Mouse (Mus musculus): ENCODE measurements around the gene Slc22a8. TPM values are rescaled to one million over a fixed set of nuclear protein-coding genes. Genes with fewer than 3 reads are reported as not detected.

Slc22a8 gene
- polyA plus RNA-seq, 1 experiment from 2014 or later, result 6.4 TPM

GRCm38 (mm10) chr19:8604536-8605240 is 13.6 kb downstream of the Slc22a8 start:
- Histone ChIP-seq H3K4me3 (replicated peaks; ENCODE audit: low read depth, low read length) (no peak overlapping the region), H3K9ac (replicated peaks; ENCODE audit: low read length) (no peak overlapping the region), H3K9me3 (ENCODE audit: control insufficient read depth, low read length) (no peaks in the 10 kb centered on the region), H3K4me2 (ENCODE audit: low read length) (no peak overlapping the region), H3K4me1 (ENCODE audit: control insufficient read depth, insufficient read depth, low read length) (no peaks in the 10 kb centered on the region), H3K27ac (replicated peaks; ENCODE audit: low read depth, low read length) (no peak overlapping the region), H3K27me3 (ENCODE audit: control insufficient read depth, insufficient read depth, low read length) (no peaks in the 10 kb centered on the region), H3K36me3 (ENCODE audit: control insufficient read depth, insufficient read depth, low read length) (no peaks in the 10 kb centered on the region)
- no peak for ATAC-seq (ENCODE audit: low FRiP score, low TSS enrichment)
- 94% methylated on average over 8 of the region's 8 CpGs for WGBS
- DNase-seq, result no peak

DNA sequence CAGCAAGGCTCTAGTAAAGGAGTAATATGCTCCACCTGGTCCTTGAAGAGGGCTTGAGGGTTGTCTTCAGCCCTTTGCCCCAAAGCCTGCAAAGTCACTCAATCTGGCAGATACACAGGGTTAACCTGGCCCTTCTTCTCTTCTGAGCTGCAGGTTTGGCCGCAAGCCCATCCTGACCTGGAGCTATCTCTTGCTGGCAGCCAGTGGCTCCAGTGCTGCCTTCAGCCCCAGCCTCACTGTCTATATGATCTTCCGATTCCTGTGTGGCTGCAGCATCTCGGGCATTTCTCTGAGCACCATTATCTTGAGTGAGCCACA is 14.1 kb downstream of the Slc22a8 start:
- H3K4me2 ChIP-seq (ENCODE audit: low read length), result no peak overlapping the region
- no peak for DNase-seq
- no peak overlapping the region for H3K27ac ChIP-seq (replicated peaks; ENCODE audit: low read depth, low read length)
- no peaks in the 10 kb centered on the region for H3K27me3 ChIP-seq (ENCODE audit: control insufficient read depth, insufficient read depth, low read length)
- no peaks in the 10 kb centered on the region for H3K4me1 ChIP-seq (ENCODE audit: control insufficient read depth, insufficient read depth, low read length)
- H3K36me3 ChIP-seq (ENCODE audit: control insufficient read depth, insufficient read depth, low read length), result no peaks in the 10 kb centered on the region
- no peak overlapping the region for H3K4me3 ChIP-seq (replicated peaks; ENCODE audit: low read depth, low read length)
- H3K9me3 ChIP-seq (ENCODE audit: control insufficient read depth, low read length), result no peaks in the 10 kb centered on the region
- no peak for ATAC-seq (ENCODE audit: low FRiP score, low TSS enrichment)
- WGBS, result 91% methylated on average over 3 of the region's 3 CpGs
- H3K9ac ChIP-seq (replicated peaks; ENCODE audit: low read length), result no peak overlapping the region

- no peak overlapping the region for H3K4me3 ChIP-seq (replicated peaks; ENCODE audit: low read depth, low read length)
- ATAC-seq (ENCODE audit: low FRiP score, low TSS enrichment) (no peak), DNase-seq (no peak)
- no peaks in the 10 kb centered on the region for H3K36me3 ChIP-seq (ENCODE audit: control insufficient read depth, insufficient read depth, low read length)
- no peaks in the 10 kb centered on the region for H3K4me1 ChIP-seq (ENCODE audit: control insufficient read depth, insufficient read depth, low read length)
- no peaks in the 10 kb centered on the region for H3K9me3 ChIP-seq (ENCODE audit: control insufficient read depth, low read length)
- WGBS, result 87% methylated on average over 8 of the region's 8 CpGs
- H3K4me2 ChIP-seq (ENCODE audit: low read length), result no peak overlapping the region
- no peak overlapping the region for H3K9ac ChIP-seq (replicated peaks; ENCODE audit: low read length)
- no peaks in the 10 kb centered on the region for H3K27me3 ChIP-seq (ENCODE audit: control insufficient read depth, insufficient read depth, low read length)
- no peak overlapping the region for H3K27ac ChIP-seq (replicated peaks; ENCODE audit: low read depth, low read length)
Measured at GRCm38 (mm10) chr19:8611358-8612123, 20.5 kb downstream of the Slc22a8 start.

DNA sequence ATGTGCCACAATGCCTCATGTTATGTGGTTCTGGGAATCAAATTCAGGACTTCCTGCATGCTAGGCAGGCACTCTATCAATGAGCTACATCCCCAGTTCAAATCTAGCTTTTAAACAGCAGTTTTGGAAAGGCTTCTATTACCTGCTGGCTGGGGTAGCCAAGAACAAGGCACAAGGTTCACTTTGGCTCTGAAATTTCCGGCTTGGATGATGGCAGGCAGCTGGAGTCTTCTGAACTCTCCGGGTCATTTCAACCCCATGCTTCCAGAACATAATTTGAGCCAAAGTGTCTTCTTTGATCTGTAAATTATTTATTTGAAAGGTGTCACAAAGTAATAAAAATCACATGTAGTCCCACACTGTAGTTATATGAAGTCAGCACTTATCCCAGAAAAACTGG is 22.1 kb downstream of the Slc22a8 start:
- Histone ChIP-seq H3K4me3 (replicated peaks; ENCODE audit: low read depth, low read length) (no peak overlapping the region), H3K9me3 (ENCODE audit: control insufficient read depth, low read length) (no peaks in the 10 kb centered on the region), H3K27me3 (ENCODE audit: control insufficient read depth, insufficient read depth, low read length) (no peaks in the 10 kb centered on the region), H3K36me3 (ENCODE audit: control insufficient read depth, insufficient read depth, low read length) (no peaks in the 10 kb centered on the region), H3K4me1 (ENCODE audit: control insufficient read depth, insufficient read depth, low read length) (no peaks in the 10 kb centered on the region), H3K9ac (replicated peaks; ENCODE audit: low read length) (no peak overlapping the region), H3K4me2 (ENCODE audit: low read length) (no peak overlapping the region), H3K27ac (replicated peaks; ENCODE audit: low read depth, low read length) (no peak overlapping the region)
- WGBS, result 88% methylated on average over 2 of the region's 2 CpGs
- DNase-seq (no peak), ATAC-seq (ENCODE audit: low FRiP score, low TSS enrichment) (no peak)

GRCm38 (mm10) chr19:8614343-8614742 is 23.3 kb downstream of the Slc22a8 start:
- DNase-seq (no peak), ATAC-seq (ENCODE audit: low FRiP score, low TSS enrichment) (no peak)
- no peaks in the 10 kb centered on the region for H3K27me3 ChIP-seq (ENCODE audit: control insufficient read depth, insufficient read depth, low read length)
- WGBS, result 56% methylated on average over 2 of the region's 2 CpGs
- no peak overlapping the region for H3K4me2 ChIP-seq (ENCODE audit: low read length)
- no peaks in the 10 kb centered on the region for H3K4me1 ChIP-seq (ENCODE audit: control insufficient read depth, insufficient read depth, low read length)
- H3K36me3 ChIP-seq (ENCODE audit: control insufficient read depth, insufficient read depth, low read length), result no peaks in the 10 kb centered on the region
- no peak overlapping the region for H3K27ac ChIP-seq (replicated peaks; ENCODE audit: low read depth, low read length)
- H3K4me3 ChIP-seq (replicated peaks; ENCODE audit: low read depth, low read length), result no peak overlapping the region
- no peak overlapping the region for H3K9ac ChIP-seq (replicated peaks; ENCODE audit: low read length)
- no peaks in the 10 kb centered on the region for H3K9me3 ChIP-seq (ENCODE audit: control insufficient read depth, low read length)

- no peak for ATAC-seq (ENCODE audit: low FRiP score, low TSS enrichment)
- no peaks in the 10 kb centered on the region for H3K27me3 ChIP-seq (ENCODE audit: control insufficient read depth, insufficient read depth, low read length)
Measured at GRCm38 (mm10) chr19:8616314-8616713, 25.3 kb downstream of the Slc22a8 start.

GRCm38 (mm10) chr19:8617904-8618303 is 26.9 kb downstream of the Slc22a8 start, which contains the start of gene Slc22a6:
Gene Slc22a6 (plus strand): TSS chr19:8618039.
- 3% methylated on average over 7 of the region's 7 CpGs for WGBS
- no peak for DNase-seq

More at GRCm38 (mm10) chr19:8616314-8616713, 25.3 kb downstream of the Slc22a8 start:
- Histone ChIP-seq H3K4me3 (replicated peaks; ENCODE audit: low read depth, low read length) (no peak overlapping the region), H3K27ac (replicated peaks; ENCODE audit: low read depth, low read length) (no peak overlapping the region), H3K4me1 (ENCODE audit: control insufficient read depth, insufficient read depth, low read length) (no peaks in the 10 kb centered on the region), H3K9me3 (ENCODE audit: control insufficient read depth, low read length) (no peaks in the 10 kb centered on the region), H3K36me3 (ENCODE audit: control insufficient read depth, insufficient read depth, low read length) (no peaks in the 10 kb centered on the region), H3K9ac (replicated peaks; ENCODE audit: low read length) (no peak overlapping the region), H3K4me2 (ENCODE audit: low read length) (no peak overlapping the region)
- no peak for DNase-seq
- 74% methylated on average over 4 of the region's 4 CpGs for WGBS

DNA sequence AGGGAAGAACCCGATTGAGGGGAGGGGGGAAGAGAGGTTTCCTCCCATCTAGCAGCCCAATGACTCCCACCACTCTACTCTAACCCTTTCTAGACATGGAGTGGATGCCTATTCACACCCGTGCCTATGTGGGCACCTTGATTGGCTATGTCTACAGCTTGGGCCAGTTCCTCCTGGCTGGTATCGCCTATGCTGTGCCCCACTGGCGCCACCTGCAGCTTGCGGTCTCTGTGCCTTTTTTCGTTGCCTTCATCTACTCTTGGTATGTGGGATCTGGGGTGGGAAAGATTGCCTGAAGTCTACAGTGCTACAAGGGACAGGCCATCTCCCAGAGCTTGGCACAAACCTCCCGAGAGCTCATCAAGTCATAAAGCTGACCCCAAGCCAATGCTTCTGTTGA is 30.0 kb downstream of the Slc22a8 start:
- Histone ChIP-seq H3K9me3 (ENCODE audit: control insufficient read depth, low read length) (no peaks in the 10 kb centered on the region), H3K4me2 (ENCODE audit: low read length) (no peak overlapping the region), H3K9ac (replicated peaks; ENCODE audit: low read length) (no peak overlapping the region), H3K27ac (replicated peaks; ENCODE audit: low read depth, low read length) (no peak overlapping the region), H3K36me3 (ENCODE audit: control insufficient read depth, insufficient read depth, low read length) (no peaks in the 10 kb centered on the region), H3K4me3 (replicated peaks; ENCODE audit: low read depth, low read length) (no peak overlapping the region), H3K27me3 (ENCODE audit: control insufficient read depth, insufficient read depth, low read length) (no peaks in the 10 kb centered on the region), H3K4me1 (ENCODE audit: control insufficient read depth, insufficient read depth, low read length) (no peaks in the 10 kb centered on the region)
- no peak for DNase-seq
- 92% methylated on average over 7 of the region's 7 CpGs for WGBS
- ATAC-seq (ENCODE audit: low FRiP score, low TSS enrichment), result no peak

More at GRCm38 (mm10) chr19:8617904-8618303, 26.9 kb downstream of the Slc22a8 start, which contains the start of gene Slc22a6:
- Histone ChIP-seq H3K9me3 (ENCODE audit: control insufficient read depth, low read length) (no peaks in the 10 kb centered on the region), H3K36me3 (ENCODE audit: control insufficient read depth, insufficient read depth, low read length) (no peaks in the 10 kb centered on the region), H3K4me2 (ENCODE audit: low read length) (no peak within 1 kb of the TSS), H3K27ac (replicated peaks; ENCODE audit: low read depth, low read length) (no peak within 1 kb of the TSS), H3K27me3 (ENCODE audit: control insufficient read depth, insufficient read depth, low read length) (no peaks in the 10 kb centered on the region), H3K4me3 (replicated peaks; ENCODE audit: low read depth, low read length) (no peak within 1 kb of the TSS), H3K9ac (replicated peaks; ENCODE audit: low read length) (no peak within 1 kb of the TSS), H3K4me1 (ENCODE audit: control insufficient read depth, insufficient read depth, low read length) (no peaks in the 10 kb centered on the region)
- ATAC-seq (ENCODE audit: low FRiP score, low TSS enrichment), result no peak

- H3K36me3 ChIP-seq (ENCODE audit: control insufficient read depth, insufficient read depth, low read length), result no peaks in the 10 kb centered on the region
- no peaks in the 10 kb centered on the region for H3K9me3 ChIP-seq (ENCODE audit: control insufficient read depth, low read length)
- ATAC-seq (ENCODE audit: low FRiP score, low TSS enrichment), result no peak
- H3K27me3 ChIP-seq (ENCODE audit: control insufficient read depth, insufficient read depth, low read length), result no peaks in the 10 kb centered on the region
- H3K9ac ChIP-seq (replicated peaks; ENCODE audit: low read length), result no peak overlapping the region
- no peak overlapping the region for H3K4me3 ChIP-seq (replicated peaks; ENCODE audit: low read depth, low read length)
- no peaks in the 10 kb centered on the region for H3K4me1 ChIP-seq (ENCODE audit: control insufficient read depth, insufficient read depth, low read length)
- WGBS, result 80% methylated on average over 2 of the region's 2 CpGs
- no peak for DNase-seq
- H3K4me2 ChIP-seq (ENCODE audit: low read length), result no peak overlapping the region
- no peak overlapping the region for H3K27ac ChIP-seq (replicated peaks; ENCODE audit: low read depth, low read length)
Measured at GRCm38 (mm10) chr19:8630249-8630648, 39.2 kb downstream of the Slc22a8 start.
